Mouse (Mus musculus) MEL (cell line): Measurements from ENCODE around the gene Tead1. TPM values are rescaled to one million over a fixed set of nuclear protein-coding genes. Genes with fewer than 3 reads are reported as not detected.

Source experiments
- DNase-seq: peaks from one replicate; pipeline ENCODE4 v3.0.0; 2011; ENCODE audit warnings: low read depth, low spot score
- H3K27ac ChIP-seq: 2 replicates; pipeline ENCODE4 v1.5.1; 2012; ENCODE audit warnings: low read depth, mild to moderate bottlenecking, control low read depth, low read length, moderate library complexity; ENCODE audit not compliant: control insufficient read depth
- H3K27me3 ChIP-seq, 2 experiments: fragments of 150-350 bp in 1 of 2; sonication (generic) in 1 of 2; 2 replicates each; pipeline ENCODE4 v1.6.1; 2012; ENCODE audit warnings: low read length in 2 of 2, mild to moderate bottlenecking in 2 of 2, improper control_type of control experiment in 1 of 2, moderate library complexity in 1 of 2; ENCODE audit not compliant: insufficient read depth in 2 of 2, control insufficient read depth in 1 of 2
- H3K36me3 ChIP-seq, 2 experiments: 2 replicates each; pipeline ENCODE4 v1.6.1; 2012 to 2014; ENCODE audit warnings: low read length in 2 of 2, improper control_type of control experiment in 1 of 2, inconsistent platforms in 1 of 2, mild to moderate bottlenecking in 1 of 2; ENCODE audit not compliant: insufficient read depth in 2 of 2, control insufficient read depth in 1 of 2
- H3K4me1 ChIP-seq, 2 experiments: fragments of 150-350 bp in 1 of 2; sonication (generic) in 1 of 2; 2 replicates each; pipeline ENCODE4 v1.6.1; 2012; ENCODE audit warnings: low read length in 2 of 2, improper control_type of control experiment in 1 of 2, mild to moderate bottlenecking in 1 of 2; ENCODE audit not compliant: insufficient read depth in 2 of 2, control insufficient read depth in 1 of 2
- H3K4me3 ChIP-seq, 2 experiments: fragments of 150-350 bp in 1 of 2; sonication (generic) in 1 of 2; 2 replicates each; pipeline ENCODE4 v1.5.1; 2012; ENCODE audit warnings: low read depth in 2 of 2, low read length in 2 of 2, mild to moderate bottlenecking in 2 of 2, moderate library complexity in 2 of 2, control low read depth in 1 of 2, improper control_type of control experiment in 1 of 2; ENCODE audit not compliant: control insufficient read depth in 1 of 2, insufficient read depth in 1 of 2
- H3K79me2 ChIP-seq: 2 replicates; pipeline ENCODE4 v1.6.1; 2012; ENCODE audit warnings: mild to moderate bottlenecking, low read length, moderate library complexity; ENCODE audit not compliant: control insufficient read depth, poor library complexity, insufficient read depth
- H3K9ac ChIP-seq: 2 replicates; pipeline ENCODE4 v1.6.1; 2012; ENCODE audit warnings: low read depth, mild to moderate bottlenecking, control low read depth, low read length, moderate library complexity; ENCODE audit not compliant: control insufficient read depth, poor library complexity, severe bottlenecking
- H3K9me3 ChIP-seq: fragments of 150-350 bp; sonication (generic); replicated peaks from 2 replicates; pipeline ENCODE4 v1.6.1; 2012; ENCODE audit warnings: mild to moderate bottlenecking, low read length, improper control_type of control experiment, moderate library complexity; ENCODE audit not compliant: insufficient read depth
- BHLHE40 ChIP-seq: IDR thresholded peaks from 2 replicates; pipeline ENCODE4 v1.6.1; 2012; ENCODE audit warnings: low read depth, mild to moderate bottlenecking, inconsistent platforms, low read length, improper control_type of control experiment, borderline replicate concordance
- CHD1 ChIP-seq: IDR thresholded peaks from 2 replicates; pipeline ENCODE4 v1.6.1; 2012; ENCODE audit warnings: low read depth, mild to moderate bottlenecking, inconsistent platforms, low read length, improper control_type of control experiment
- CHD2 ChIP-seq: IDR thresholded peaks from 2 replicates; pipeline ENCODE4 v1.6.1; 2011; ENCODE audit warnings: low read length, improper control_type of control experiment
- CTCF ChIP-seq, 3 experiments: IDR thresholded peaks in 2 of 3; conservative IDR thresholded peaks in 1 of 3; 2 replicates each; pipeline ENCODE4 v1.5.1; 2011 to 2012; ENCODE audit warnings: low read length in 3 of 3, low read depth in 2 of 3, mild to moderate bottlenecking in 2 of 3, improper control_type of control experiment in 1 of 3, inconsistent platforms in 1 of 3, mixed read lengths in 1 of 3, moderate library complexity in 1 of 3; ENCODE audit not compliant: control insufficient read depth in 1 of 3, insufficient read depth in 1 of 3, poor library complexity in 1 of 3, severe bottlenecking in 1 of 3
- ELF1 ChIP-seq: IDR thresholded peaks from 2 replicates; pipeline ENCODE4 v1.6.1; 2014; ENCODE audit warnings: low read depth, mild to moderate bottlenecking, inconsistent platforms, low read length, improper control_type of control experiment, moderate library complexity
- EP300 ChIP-seq, 2 experiments: IDR thresholded peaks; 2 replicates each; pipeline ENCODE4 v1.6.1; 2011; ENCODE audit warnings: improper control_type of control experiment in 2 of 2, low read length in 2 of 2, low read depth in 1 of 2, mild to moderate bottlenecking in 1 of 2
- ETS1 ChIP-seq: IDR thresholded peaks from 2 replicates; pipeline ENCODE4 v1.6.1; 2012; ENCODE audit warnings: low read depth, mild to moderate bottlenecking, inconsistent platforms, low read length, improper control_type of control experiment, moderate library complexity
- MAFK ChIP-seq: IDR thresholded peaks from 2 replicates; pipeline ENCODE4 v1.6.1; 2011; ENCODE audit warnings: low read depth, mild to moderate bottlenecking, low read length, improper control_type of control experiment, borderline replicate concordance
- MEF2A ChIP-seq: IDR thresholded peaks from 2 replicates; pipeline ENCODE4 v1.6.1; 2014; ENCODE audit warnings: low read depth, mild to moderate bottlenecking, inconsistent platforms, low read length, improper control_type of control experiment; ENCODE audit not compliant: poor library complexity, insufficient replicate concordance, severe bottlenecking; ENCODE audit errors: extremely low read depth
- MXI1 ChIP-seq: IDR thresholded peaks from 2 replicates; pipeline ENCODE4 v1.6.1; 2011; ENCODE audit warnings: mild to moderate bottlenecking, low read depth, low read length, improper control_type of control experiment
- MYB ChIP-seq: IDR thresholded peaks from 2 replicates; pipeline ENCODE4 v1.6.1; 2011; ENCODE audit warnings: mild to moderate bottlenecking, low read depth, low read length, improper control_type of control experiment
- NELFE ChIP-seq: IDR thresholded peaks from 2 replicates; pipeline ENCODE4 v1.6.1; 2011; ENCODE audit warnings: low read depth, low read length, improper control_type of control experiment
- NRF1 ChIP-seq: IDR thresholded peaks from 2 replicates; pipeline ENCODE4 v1.6.1; 2014; ENCODE audit warnings: low read depth, mild to moderate bottlenecking, inconsistent platforms, low read length, improper control_type of control experiment, moderate library complexity; ENCODE audit not compliant: poor library complexity, insufficient read depth, severe bottlenecking
- POLR2AphosphoS2 ChIP-seq: IDR thresholded peaks from 2 replicates; pipeline ENCODE4 v1.6.1; 2011; ENCODE audit warnings: low read length, improper control_type of control experiment
- RCOR1 ChIP-seq: IDR thresholded peaks from 2 replicates; pipeline ENCODE4 v1.6.1; 2012; ENCODE audit warnings: low read depth, mild to moderate bottlenecking, inconsistent platforms, low read length, improper control_type of control experiment
- TBP ChIP-seq: IDR thresholded peaks from 2 replicates; pipeline ENCODE4 v1.8.0; 2011; ENCODE audit warnings: low read depth, low read length, improper control_type of control experiment
- TCF12 ChIP-seq: IDR thresholded peaks from 2 replicates; pipeline ENCODE4 v1.6.1; 2014; ENCODE audit warnings: low read depth, mild to moderate bottlenecking, inconsistent platforms, low read length, improper control_type of control experiment, moderate library complexity
- USF1 ChIP-seq: IDR thresholded peaks from 2 replicates; pipeline ENCODE4 v1.6.1; 2014; ENCODE audit warnings: low read depth, mild to moderate bottlenecking, inconsistent platforms, low read length, improper control_type of control experiment, moderate library complexity
- USF2 ChIP-seq, 2 experiments: IDR thresholded peaks; 2 replicates each; pipeline ENCODE4 v1.6.1; 2011 to 2012; ENCODE audit warnings: improper control_type of control experiment in 2 of 2, low read length in 2 of 2, borderline replicate concordance in 1 of 2, inconsistent platforms in 1 of 2, low read depth in 1 of 2, mild to moderate bottlenecking in 1 of 2; ENCODE audit not compliant: insufficient read depth in 1 of 2
- ZC3H11A ChIP-seq: IDR thresholded peaks from 2 replicates; pipeline ENCODE4 v1.6.1; 2012; ENCODE audit warnings: low read depth, mild to moderate bottlenecking, inconsistent platforms, low read length, improper control_type of control experiment
- ZMIZ1 ChIP-seq: IDR thresholded peaks from 2 replicates; pipeline ENCODE4 v1.6.1; 2012; ENCODE audit warnings: low read depth, mild to moderate bottlenecking, inconsistent platforms, low read length, improper control_type of control experiment, moderate library complexity
- ZNF384 ChIP-seq: IDR thresholded peaks from 2 replicates; pipeline ENCODE4 v1.6.1; 2012; ENCODE audit warnings: low read depth, mild to moderate bottlenecking, inconsistent platforms, low read length, improper control_type of control experiment
- polyA plus RNA-seq, 2 experiments: library from polyadenylated mRNA; stranded (reverse) in 1 of 2; unstranded in 1 of 2; fragments of >175 nt in 1 of 2; fragments of >200 nt in 1 of 2; gene quantifications; 2 replicates each; pipeline versions ENCODE4 v1.2.1 to v1.2.4; 2012; ENCODE audit warnings: low replicate concordance in 2 of 2, low read depth in 1 of 2; ENCODE audit not compliant: insufficient read length in 2 of 2, insufficient read depth in 1 of 2, missing spikeins in 1 of 2
- total RNA-seq: library from RNA; depleted of rRNA; stranded (reverse); fragments of 300-350 nt; gene quantifications from 2 replicates; pipeline ENCODE4 v1.2.3, GENCODE M21; 2012

The Tead1 gene
- total and polyA plus RNA-seq, 3 experiments, result not detected

DNA sequence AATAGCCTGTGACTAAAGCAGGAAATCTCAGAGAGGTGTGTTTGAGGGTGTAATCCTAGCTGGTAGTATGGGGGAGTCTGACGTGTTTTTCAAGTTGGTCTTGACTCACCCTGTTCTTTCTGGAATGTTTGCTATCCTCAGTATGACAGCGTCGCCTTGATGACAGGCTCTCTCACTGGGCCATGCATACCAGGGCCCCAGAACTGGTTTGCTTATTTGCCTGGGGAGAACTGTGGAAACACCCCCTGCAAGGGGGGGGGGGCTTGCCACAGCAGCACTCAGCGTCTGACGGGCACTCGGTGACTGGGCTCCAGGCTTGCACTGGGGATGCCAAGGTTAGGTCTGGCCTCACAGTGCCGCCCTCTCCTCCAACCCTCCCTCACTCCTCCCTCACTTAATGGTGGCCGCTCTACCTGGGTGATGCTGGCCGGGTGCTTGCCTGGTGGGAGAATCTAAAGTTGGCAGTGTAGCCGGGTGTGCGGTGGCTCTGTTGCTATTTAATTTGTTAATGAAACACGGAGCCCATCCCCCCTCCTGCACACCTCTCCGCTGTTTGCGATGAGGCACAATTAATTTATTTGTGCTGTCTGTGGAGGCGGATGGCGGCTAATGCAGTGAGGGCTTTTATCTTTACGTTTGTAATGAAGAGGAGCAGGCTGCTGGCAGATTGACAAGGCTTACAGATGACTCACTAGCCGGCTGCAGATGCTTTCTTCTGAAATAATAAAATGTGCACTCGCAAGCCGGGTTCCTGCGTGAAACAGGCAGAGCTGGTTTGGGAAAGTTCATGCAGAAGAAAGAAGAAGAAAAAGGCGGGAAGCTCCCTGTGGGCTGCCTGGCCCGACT is 41.2 kb downstream of the Tead1 start:
- Histone ChIP-seq H3K9ac (no peak overlapping the region), H3K9me3 (no peaks in the 10 kb centered on the region; the same call in 1 of the 2 replicates), H3K27me3 (no peaks in the 10 kb centered on the region), H3K4me1 (no peaks in the 10 kb centered on the region), H3K27ac (no peak overlapping the region), H3K36me3 (no peaks in the 10 kb centered on the region), H3K79me2 (no peaks in the 10 kb centered on the region), H3K4me3 (no peak overlapping the region)
- no peak for TF ChIP-seq EP300 (IDR thresholded peaks at IDR 0.05; ENCODE audit: low read depth in 1 of 2, low read length in 2 of 2)
- no peak for TF ChIP-seq TCF12
- TF ChIP-seq CHD1, result no peak
- no peak for TF ChIP-seq MYB
- no peak for TF ChIP-seq MAFK
- no peak for TF ChIP-seq ZC3H11A
- TF ChIP-seq CTCF (IDR thresholded peaks at IDR 0.05 in 2 of 3, conservative IDR thresholded peaks at IDR 0.05 in 1 of 3; ENCODE audit: control insufficient read depth in 1 of 3, insufficient read depth in 1 of 3, low read depth in 2 of 3, low read length in 3 of 3, poor library complexity in 1 of 3, severe bottlenecking in 1 of 3), result no peak
- no peak for TF ChIP-seq RCOR1
- TF ChIP-seq NELFE, result no peak
- TF ChIP-seq ELF1, result no peak
- TF ChIP-seq MEF2A, result no peak
- TF ChIP-seq BHLHE40, result no peak
- DNase-seq, result no peak

DNA sequence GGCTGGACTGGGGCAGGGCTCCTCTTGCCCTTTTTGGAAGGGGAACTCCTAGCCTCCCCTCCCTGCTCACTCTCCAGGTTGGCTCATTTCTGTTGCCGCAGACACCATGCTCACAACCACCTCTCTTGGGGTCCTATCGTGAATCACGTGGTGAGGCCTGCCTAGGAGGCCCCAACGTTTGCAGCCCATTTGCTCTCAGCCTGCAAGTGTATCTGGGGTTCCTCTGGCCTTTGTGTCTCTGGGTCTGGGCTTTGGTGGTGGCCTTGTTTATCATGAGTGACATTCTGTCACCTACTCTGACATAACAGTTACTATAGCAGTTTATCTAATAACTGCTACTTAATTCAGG is 41.8 kb downstream of the Tead1 start:
- H3K4me1 ChIP-seq, result no peaks in the 10 kb centered on the region
- DNase-seq, result no peak
- TF ChIP-seq USF2 (IDR thresholded peaks at IDR 0.05; ENCODE audit: borderline replicate concordance in 1 of 2, insufficient read depth in 1 of 2, low read depth in 1 of 2, low read length in 2 of 2) (no peak), NELFE (no peak), ELF1 (no peak), MEF2A (no peak), POLR2AphosphoS2 (no peak), ZNF384 (no peak), USF1 (no peak), MXI1 (no peak), ETS1 (no peak), EP300 (IDR thresholded peaks at IDR 0.05; ENCODE audit: low read depth in 1 of 2, low read length in 2 of 2) (no peak), CTCF (IDR thresholded peaks at IDR 0.05 in 2 of 3, conservative IDR thresholded peaks at IDR 0.05 in 1 of 3; ENCODE audit: control insufficient read depth in 1 of 3, insufficient read depth in 1 of 3, low read depth in 2 of 3, low read length in 3 of 3, poor library complexity in 1 of 3, severe bottlenecking in 1 of 3) (no peak), TBP (no peak), CHD2 (no peak), NRF1 (no peak), ZMIZ1 (no peak)
- H3K4me3 ChIP-seq, result no peak overlapping the region
- H3K27me3 ChIP-seq, result no peaks in the 10 kb centered on the region
- no peak overlapping the region for H3K27ac ChIP-seq
- H3K9me3 ChIP-seq, result no peaks in the 10 kb centered on the region; the same call in 1 of the 2 replicates
- H3K36me3 ChIP-seq, result no peaks in the 10 kb centered on the region
- H3K79me2 ChIP-seq, result no peaks in the 10 kb centered on the region
- H3K9ac ChIP-seq, result no peak overlapping the region
